Mouse (Mus musculus): ENCODE measurements around the gene BC003965.
A peak's percentile ranks its signal among the peaks of the same experiment; 100 is the strongest.
"Not testable (repeated sequence)": the region's sequence is repeated elsewhere in the genome, so short reads cannot be mapped to it uniquely, and the experiment has no call there.

The BC003965 gene

GRCm38 (mm10) chr17:25219492-25220295, 35.3 kb downstream of the BC003965 start:
- DNase-seq, result no peak

GRCm38 (mm10) chr17:25220746-25221145, 36.4 kb downstream of the BC003965 start:
- DNase-seq, result no peak

GRCm38 (mm10) chr17:25221821-25222503, 37.6 kb downstream of the BC003965 start:
- DNase-seq, result peak; percentile 65

GRCm38 (mm10) chr17:25222504-25222940, 38.2 kb downstream of the BC003965 start:
- DNase-seq, result not testable (repeated sequence)

- DNase-seq, result no peak
These were observed 38.7 kb downstream of the BC003965 start for GRCm38 (mm10) chr17:25222951-25223601.

GRCm38 (mm10) chr17:25224586-25225222, 40.4 kb downstream of the BC003965 start:
- DNase-seq, result no peak

GRCm38 (mm10) chr17:25225659-25226058, 41.3 kb downstream of the BC003965 start:
- DNase-seq, result no peak

GRCm38 (mm10) chr17:25227991-25228390, 43.6 kb downstream of the BC003965 start:
- no peak for DNase-seq

GRCm38 (mm10) chr17:25230014-25230655, 45.8 kb downstream of the BC003965 start:
- not testable (repeated sequence) for DNase-seq

- peak; percentile 18 for DNase-seq
These were observed 46.3 kb downstream of the BC003965 start for GRCm38 (mm10) chr17:25230700-25231099.

GRCm38 (mm10) chr17:25231621-25232020, 47.3 kb downstream of the BC003965 start:
- not testable (repeated sequence) for DNase-seq

- DNase-seq, result no peak
These were observed 51.3 kb downstream of the BC003965 start for GRCm38 (mm10) chr17:25235635-25236034.

Measured in lung, postnatal 14 days (tissue).